Mouse (Mus musculus) forelimb bud, embryonic 11.5 days (tissue): ENCODE results near the gene Nfic.
"Not testable (repeated sequence)": the region's sequence is repeated elsewhere in the genome, so short reads cannot be mapped to it uniquely, and the experiment has no call there.

Source experiments
- DNase-seq: peaks from one replicate; pipeline ENCODE4 v3.0.0-alpha.2; 2012; ENCODE audit warnings: low read depth, low spot score

Nfic gene

GRCm38 (mm10) chr10:81460951-81461350, 5.5 kb upstream of the Nfic start:
- DNase-seq = no peak

GRCm38 (mm10) chr10:81460471-81460870, 5.0 kb upstream of the Nfic start:
- DNase-seq = no peak

- DNase-seq = no peak
Observed at GRCm38 (mm10) chr10:81459399-81459798, 4.0 kb upstream of the Nfic start.

GRCm38 (mm10) chr10:81458267-81458666, 2.8 kb upstream of the Nfic start:
- DNase-seq = no peak

GRCm38 (mm10) chr10:81457624-81458023, 2.2 kb upstream of the Nfic start:
- DNase-seq = no peak

GRCm38 (mm10) chr10:81456983-81457563, 1.6 kb upstream of the Nfic start:
- DNase-seq = no peak

- DNase-seq = no peak
Observed at GRCm38 (mm10) chr10:81454106-81454505, 1.3 kb downstream of the Nfic start.

GRCm38 (mm10) chr10:81452947-81453288, 2.5 kb downstream of the Nfic start:
- DNase-seq = no peak

GRCm38 (mm10) chr10:81452237-81452946, 3.0 kb downstream of the Nfic start:
- DNase-seq = no peak

- no peak for DNase-seq
Observed at GRCm38 (mm10) chr10:81451365-81451745, 4.1 kb downstream of the Nfic start.

- DNase-seq = no peak
Observed at GRCm38 (mm10) chr10:81450641-81451364, 4.6 kb downstream of the Nfic start.

GRCm38 (mm10) chr10:81450140-81450539, 5.3 kb downstream of the Nfic start:
- peak; percentile 90 for DNase-seq

GRCm38 (mm10) chr10:81445516-81445915, 9.9 kb downstream of the Nfic start:
- DNase-seq = not testable (repeated sequence)

- DNase-seq = no peak
Observed at GRCm38 (mm10) chr10:81441019-81441418, 14.4 kb downstream of the Nfic start.

GRCm38 (mm10) chr10:81435436-81435835, 20.0 kb downstream of the Nfic start:
- no peak for DNase-seq

GRCm38 (mm10) chr10:81434361-81435263, 20.8 kb downstream of the Nfic start:
- DNase-seq = no peak

- DNase-seq = no peak
Observed at GRCm38 (mm10) chr10:81433541-81434289, 21.7 kb downstream of the Nfic start.

- DNase-seq = peak; percentile 89
Observed at GRCm38 (mm10) chr10:81432868-81433262, 22.6 kb downstream of the Nfic start.

- DNase-seq = no peak
Observed at GRCm38 (mm10) chr10:81432169-81432867, 23.1 kb downstream of the Nfic start.

GRCm38 (mm10) chr10:81431526-81432168, 23.8 kb downstream of the Nfic start:
- DNase-seq = no peak
